Mouse (Mus musculus): ENCODE data around the gene Txndc2.
"Not testable (repeated sequence)": the region's sequence is repeated elsewhere in the genome, so short reads cannot be mapped to it uniquely, and the experiment has no call there.

The Txndc2 gene

GRCm38 (mm10) chr17:65656731-65657130 is 14.8 kb upstream of the Txndc2 start:
- no peak for DNase-seq (ENCODE audit: low read depth in 1 of 2, low spot score in 2 of 2)

GRCm38 (mm10) chr17:65656076-65656475 is 14.1 kb upstream of the Txndc2 start:
- no peak for DNase-seq (ENCODE audit: low read depth in 1 of 2, low spot score in 2 of 2)

GRCm38 (mm10) chr17:65655608-65656007 is 13.6 kb upstream of the Txndc2 start:
- DNase-seq (ENCODE audit: low read depth in 1 of 2, low spot score in 2 of 2): no peak

GRCm38 (mm10) chr17:65650598-65650997 is 8.6 kb upstream of the Txndc2 start:
- DNase-seq (ENCODE audit: low read depth in 1 of 2, low spot score in 2 of 2): no peak

- DNase-seq (ENCODE audit: low read depth in 1 of 2, low spot score in 2 of 2): no peak
These were observed 7.2 kb upstream of the Txndc2 start for GRCm38 (mm10) chr17:65649175-65649493.

- no peak for DNase-seq (ENCODE audit: low read depth in 1 of 2, low spot score in 2 of 2)
These were observed 6.6 kb upstream of the Txndc2 start for GRCm38 (mm10) chr17:65648371-65649174.

- DNase-seq (ENCODE audit: low read depth in 1 of 2, low spot score in 2 of 2): no peak
These were observed 6.0 kb upstream of the Txndc2 start for GRCm38 (mm10) chr17:65647961-65648360.

GRCm38 (mm10) chr17:65647226-65647625 is 5.3 kb upstream of the Txndc2 start:
- no peak for DNase-seq (ENCODE audit: low read depth in 1 of 2, low spot score in 2 of 2)

- DNase-seq (ENCODE audit: low read depth in 1 of 2, low spot score in 2 of 2): no peak
These were observed 1.6 kb upstream of the Txndc2 start for GRCm38 (mm10) chr17:65643579-65643978.

- DNase-seq (ENCODE audit: low read depth in 1 of 2, low spot score in 2 of 2): no peak
These were observed 1.1 kb upstream of the Txndc2 start for GRCm38 (mm10) chr17:65643051-65643521.

- DNase-seq (ENCODE audit: low read depth in 1 of 2, low spot score in 2 of 2): no peak
These were observed 617 bp upstream of the Txndc2 start for GRCm38 (mm10) chr17:65642578-65642991.

- DNase-seq (ENCODE audit: low read depth in 1 of 2, low spot score in 2 of 2): no peak
These were observed 2.8 kb downstream of the Txndc2 start for GRCm38 (mm10) chr17:65639144-65639543.

- DNase-seq (ENCODE audit: low read depth in 1 of 2, low spot score in 2 of 2): no peak
These were observed 6.1 kb downstream of the Txndc2 start for GRCm38 (mm10) chr17:65635715-65636360.

- DNase-seq (ENCODE audit: low read depth in 1 of 2, low spot score in 2 of 2): no peak
These were observed 12.0 kb downstream of the Txndc2 start for GRCm38 (mm10) chr17:65629943-65630342.

- not testable (repeated sequence) for DNase-seq (ENCODE audit: low read depth in 1 of 2, low spot score in 2 of 2)
These were observed 13.0 kb downstream of the Txndc2 start for GRCm38 (mm10) chr17:65628823-65629532.

GRCm38 (mm10) chr17:65626301-65626700 is 15.7 kb downstream of the Txndc2 start:
- no peak for DNase-seq (ENCODE audit: low read depth in 1 of 2, low spot score in 2 of 2)

GRCm38 (mm10) chr17:65625563-65625962 is 16.4 kb downstream of the Txndc2 start:
- no peak for DNase-seq (ENCODE audit: low read depth in 1 of 2, low spot score in 2 of 2)

GRCm38 (mm10) chr17:65623130-65623529 is 18.8 kb downstream of the Txndc2 start:
- no peak for DNase-seq (ENCODE audit: low read depth in 1 of 2, low spot score in 2 of 2)

GRCm38 (mm10) chr17:65618431-65618830 is 23.5 kb downstream of the Txndc2 start:
- no peak for DNase-seq (ENCODE audit: low read depth in 1 of 2, low spot score in 2 of 2)

GRCm38 (mm10) chr17:65615678-65616077 is 26.3 kb downstream of the Txndc2 start:
- DNase-seq (ENCODE audit: low read depth in 1 of 2, low spot score in 2 of 2): no peak

- no peak for DNase-seq (ENCODE audit: low read depth in 1 of 2, low spot score in 2 of 2)
These were observed 27.5 kb downstream of the Txndc2 start for GRCm38 (mm10) chr17:65614431-65614830.
